Mouse (Mus musculus) MEL (cell line): ENCODE results near the gene Notch2. TPM values are rescaled to one million over a fixed set of nuclear protein-coding genes. Genes with fewer than 3 reads are reported as not detected.

Experiments used
- DNase-seq: peaks from one replicate; pipeline ENCODE4 v3.0.0; 2011; ENCODE audit warnings: low read depth, low spot score
- H3K27ac ChIP-seq: 2 replicates; pipeline ENCODE4 v1.5.1; 2012; ENCODE audit warnings: low read depth, mild to moderate bottlenecking, control low read depth, low read length, moderate library complexity; ENCODE audit not compliant: control insufficient read depth
- H3K27me3 ChIP-seq, 2 experiments: fragments of 150-350 bp in 1 of 2; sonication (generic) in 1 of 2; 2 replicates each; pipeline ENCODE4 v1.6.1; 2012; ENCODE audit warnings: low read length in 2 of 2, mild to moderate bottlenecking in 2 of 2, improper control_type of control experiment in 1 of 2, moderate library complexity in 1 of 2; ENCODE audit not compliant: insufficient read depth in 2 of 2, control insufficient read depth in 1 of 2
- H3K36me3 ChIP-seq, 2 experiments: 2 replicates each; pipeline ENCODE4 v1.6.1; 2012 to 2014; ENCODE audit warnings: low read length in 2 of 2, improper control_type of control experiment in 1 of 2, inconsistent platforms in 1 of 2, mild to moderate bottlenecking in 1 of 2; ENCODE audit not compliant: insufficient read depth in 2 of 2, control insufficient read depth in 1 of 2
- H3K4me1 ChIP-seq, 2 experiments: fragments of 150-350 bp in 1 of 2; sonication (generic) in 1 of 2; 2 replicates each; pipeline ENCODE4 v1.6.1; 2012; ENCODE audit warnings: low read length in 2 of 2, improper control_type of control experiment in 1 of 2, mild to moderate bottlenecking in 1 of 2; ENCODE audit not compliant: insufficient read depth in 2 of 2, control insufficient read depth in 1 of 2
- H3K4me3 ChIP-seq, 2 experiments: fragments of 150-350 bp in 1 of 2; sonication (generic) in 1 of 2; 2 replicates each; pipeline ENCODE4 v1.5.1; 2012; ENCODE audit warnings: low read depth in 2 of 2, low read length in 2 of 2, mild to moderate bottlenecking in 2 of 2, moderate library complexity in 2 of 2, control low read depth in 1 of 2, improper control_type of control experiment in 1 of 2; ENCODE audit not compliant: control insufficient read depth in 1 of 2, insufficient read depth in 1 of 2
- H3K79me2 ChIP-seq: 2 replicates; pipeline ENCODE4 v1.6.1; 2012; ENCODE audit warnings: mild to moderate bottlenecking, low read length, moderate library complexity; ENCODE audit not compliant: control insufficient read depth, poor library complexity, insufficient read depth
- H3K9ac ChIP-seq: 2 replicates; pipeline ENCODE4 v1.6.1; 2012; ENCODE audit warnings: low read depth, mild to moderate bottlenecking, control low read depth, low read length, moderate library complexity; ENCODE audit not compliant: control insufficient read depth, poor library complexity, severe bottlenecking
- H3K9me3 ChIP-seq: fragments of 150-350 bp; sonication (generic); replicated peaks from 2 replicates; pipeline ENCODE4 v1.6.1; 2012; ENCODE audit warnings: mild to moderate bottlenecking, low read length, improper control_type of control experiment, moderate library complexity; ENCODE audit not compliant: insufficient read depth
- BHLHE40 ChIP-seq: IDR thresholded peaks from 2 replicates; pipeline ENCODE4 v1.6.1; 2012; ENCODE audit warnings: low read depth, mild to moderate bottlenecking, inconsistent platforms, low read length, improper control_type of control experiment, borderline replicate concordance
- CHD2 ChIP-seq: IDR thresholded peaks from 2 replicates; pipeline ENCODE4 v1.6.1; 2011; ENCODE audit warnings: low read length, improper control_type of control experiment
- E2F4 ChIP-seq: IDR thresholded peaks from 2 replicates; pipeline ENCODE4 v1.6.1; 2011; ENCODE audit warnings: low read depth, low read length, improper control_type of control experiment, borderline replicate concordance
- EP300 ChIP-seq, 2 experiments: IDR thresholded peaks; 2 replicates each; pipeline ENCODE4 v1.6.1; 2011; ENCODE audit warnings: improper control_type of control experiment in 2 of 2, low read length in 2 of 2, low read depth in 1 of 2, mild to moderate bottlenecking in 1 of 2
- JUND ChIP-seq: IDR thresholded peaks from 2 replicates; pipeline ENCODE4 v1.6.1; 2011; ENCODE audit warnings: low read depth, mild to moderate bottlenecking, improper control_type of control experiment, low read length
- MAX ChIP-seq: IDR thresholded peaks from 2 replicates; pipeline ENCODE4 v1.6.1; 2011; ENCODE audit warnings: low read length, improper control_type of control experiment
- MEF2A ChIP-seq: IDR thresholded peaks from 2 replicates; pipeline ENCODE4 v1.6.1; 2014; ENCODE audit warnings: low read depth, mild to moderate bottlenecking, inconsistent platforms, low read length, improper control_type of control experiment; ENCODE audit not compliant: poor library complexity, insufficient replicate concordance, severe bottlenecking; ENCODE audit errors: extremely low read depth
- MXI1 ChIP-seq: IDR thresholded peaks from 2 replicates; pipeline ENCODE4 v1.6.1; 2011; ENCODE audit warnings: mild to moderate bottlenecking, low read depth, low read length, improper control_type of control experiment
- POLR2AphosphoS2 ChIP-seq: IDR thresholded peaks from 2 replicates; pipeline ENCODE4 v1.6.1; 2011; ENCODE audit warnings: low read length, improper control_type of control experiment
- SIN3A ChIP-seq: IDR thresholded peaks from 2 replicates; pipeline ENCODE4 v1.6.1; 2012; ENCODE audit warnings: low read length, improper control_type of control experiment, inconsistent platforms
- SMC3 ChIP-seq: IDR thresholded peaks from 2 replicates; pipeline ENCODE4 v1.6.1; 2011; ENCODE audit warnings: low read depth, low read length, improper control_type of control experiment
- TAL1 ChIP-seq: IDR thresholded peaks from 2 replicates; pipeline ENCODE4 v1.6.1; 2012; ENCODE audit warnings: mild to moderate bottlenecking, inconsistent platforms, low read length, moderate library complexity, mixed read lengths
- USF2 ChIP-seq, 2 experiments: IDR thresholded peaks; 2 replicates each; pipeline ENCODE4 v1.6.1; 2011 to 2012; ENCODE audit warnings: improper control_type of control experiment in 2 of 2, low read length in 2 of 2, borderline replicate concordance in 1 of 2, inconsistent platforms in 1 of 2, low read depth in 1 of 2, mild to moderate bottlenecking in 1 of 2; ENCODE audit not compliant: insufficient read depth in 1 of 2
- polyA plus RNA-seq, 2 experiments: library from polyadenylated mRNA; stranded (reverse) in 1 of 2; unstranded in 1 of 2; fragments of >175 nt in 1 of 2; fragments of >200 nt in 1 of 2; gene quantifications; 2 replicates each; pipeline versions ENCODE4 v1.2.1 to v1.2.4; 2012; ENCODE audit warnings: low replicate concordance in 2 of 2, low read depth in 1 of 2; ENCODE audit not compliant: insufficient read length in 2 of 2, insufficient read depth in 1 of 2, missing spikeins in 1 of 2
- total RNA-seq: library from RNA; depleted of rRNA; stranded (reverse); fragments of 300-350 nt; gene quantifications from 2 replicates; pipeline ENCODE4 v1.2.3, GENCODE M21; 2012

Notch2 gene
- total and polyA plus RNA-seq, 3 experiments, result 16.2 to 36.6 (median 16.6) TPM

GRCm38 (mm10) chr3:98147706-98148105 is 134.4 kb downstream of the Notch2 start:
- Histone ChIP-seq H3K27ac (no peak overlapping the region), H3K79me2 (no peaks in the 10 kb centered on the region), H3K27me3 (no peaks in the 10 kb centered on the region), H3K9ac (no peak overlapping the region), H3K4me1 (no peaks in the 10 kb centered on the region), H3K9me3 (no peaks in the 10 kb centered on the region), H3K36me3 (peaks cover 0 to 3% of the 10 kb centered on the region in 2 experiments; a peak in 1 of 4 replicates), H3K4me3 (no peak overlapping the region)
- TF ChIP-seq EP300 (IDR thresholded peaks at IDR 0.05; ENCODE audit: low read depth in 1 of 2, low read length in 2 of 2) (no peak), USF2 (IDR thresholded peaks at IDR 0.05; ENCODE audit: borderline replicate concordance in 1 of 2, insufficient read depth in 1 of 2, low read depth in 1 of 2, low read length in 2 of 2) (no peak), CHD2 (no peak), E2F4 (no peak), MAX (no peak), TAL1 (no peak), JUND (no peak), POLR2AphosphoS2 (no peak)
- no peak for DNase-seq

GRCm38 (mm10) chr3:98149881-98150280 is 136.6 kb downstream of the Notch2 start:
- H3K4me3 ChIP-seq, result no peak overlapping the region
- no peaks in the 10 kb centered on the region for H3K4me1 ChIP-seq
- H3K27ac ChIP-seq, result no peak overlapping the region
- no peak overlapping the region for H3K9ac ChIP-seq
- no peaks in the 10 kb centered on the region for H3K27me3 ChIP-seq
- H3K9me3 ChIP-seq, result no peaks in the 10 kb centered on the region
- TF ChIP-seq BHLHE40 (no peak), USF2 (IDR thresholded peaks at IDR 0.05; ENCODE audit: borderline replicate concordance in 1 of 2, insufficient read depth in 1 of 2, low read depth in 1 of 2, low read length in 2 of 2) (no peak)
- H3K79me2 ChIP-seq, result no peaks in the 10 kb centered on the region
- H3K36me3 ChIP-seq, result no peaks in the 10 kb centered on the region; a peak in 1 of 4 replicates
- no peak for DNase-seq

- no peak for DNase-seq
- Histone ChIP-seq H3K4me1 (0 out of 4 replicates have a peak, but pooled peaks cover 0 to 2% of the 10 kb centered on the region in 2 experiments), H3K9ac (no peak overlapping the region), H3K9me3 (no peaks in the 10 kb centered on the region), H3K4me3 (no peak overlapping the region), H3K27ac (no peak overlapping the region), H3K27me3 (no peaks in the 10 kb centered on the region), H3K36me3 (no peaks in the 10 kb centered on the region; a peak in 1 of 4 replicates), H3K79me2 (no peaks in the 10 kb centered on the region)
- TF ChIP-seq MXI1, result no peak
- no peak for TF ChIP-seq E2F4
- no peak for TF ChIP-seq POLR2AphosphoS2
- TF ChIP-seq CHD2, result no peak
- TF ChIP-seq MEF2A, result no peak
- no peak for TF ChIP-seq SIN3A
- no peak for TF ChIP-seq SMC3
Measured at GRCm38 (mm10) chr3:98151016-98151415, 137.7 kb downstream of the Notch2 start.
